Mouse (Mus musculus): ENCODE results near the gene Spin2f. TPM values are rescaled to one million over a fixed set of nuclear protein-coding genes. Genes with fewer than 3 reads are reported as not detected.
"Not testable (repeated sequence)": the region's sequence is repeated elsewhere in the genome, so short reads cannot be mapped to it uniquely, and the experiment has no call there.

The Spin2f gene
- total RNA-seq (2021): not detected

- DNase-seq; intact Hi-C loops (cut with DNase I): not testable (repeated sequence)
Measured at GRCm38 (mm10) chrX:31253594-31253993, at the start of gene Spin2f. TSS of gene Spin2f (plus strand) at chrX:31253894.

GRCm38 (mm10) chrX:31212136-31212535, 41.6 kb upstream of the Spin2f start:
- DNase-seq; intact Hi-C loops (cut with DNase I): not testable (repeated sequence)

GRCm38 (mm10) chrX:31223536-31223935, 30.2 kb upstream of the Spin2f start:
- intact Hi-C loops (cut with DNase I); DNase-seq: not testable (repeated sequence)

- DNase-seq; intact Hi-C loops (cut with DNase I): not testable (repeated sequence)
Measured at GRCm38 (mm10) chrX:31235088-31235487, 18.6 kb upstream of the Spin2f start.

- DNase-seq; intact Hi-C loops (cut with DNase I): not testable (repeated sequence)
Measured at GRCm38 (mm10) chrX:31241754-31242153, 11.9 kb upstream of the Spin2f start.

Other genes with a start within 250 kb of the Spin2f start
- gene Btbd35f29, start 136.2 kb upstream of the Spin2f start, total RNA-seq (2021): not detected
- gene Btbd35f26, start 82.6 kb downstream of the Spin2f start, total RNA-seq (2021): not detected
- gene Btbd35f19, start 130.0 kb downstream of the Spin2f start, total RNA-seq (2021): not detected